Mouse (Mus musculus) limb, embryonic 12.5 days (tissue): ENCODE measurements at regions not wholly inside any gene's neighbourhood (a gene's known extent, or its start where the extent isn't known, plus 50 kb on each side); places are given as distances from the start of the nearest gene placed in this dataset.
A peak's percentile ranks its signal among the peaks of the same experiment; 100 is the strongest.

Source experiments
- ATAC-seq: fragments of 200-750 bp; cut with Nextera tagmentation; 2 replicates; pipeline ENCODE4 v1.8.0; 2017; ENCODE audit warnings: low read depth, moderate TSS enrichment; ENCODE audit not compliant: insufficient number of reproducible peaks, insufficient read depth, low FRiP score, low TSS enrichment
- H3K27ac ChIP-seq: fragments of 300-500 bp; sonication (generic); 2 replicates; pipeline ENCODE4 v1.5.1; 2016; ENCODE audit warnings: mild to moderate bottlenecking, moderate library complexity
- H3K27me3 ChIP-seq: fragments of 300-500 bp; sonication (generic); 2 replicates; pipeline ENCODE4 v1.6.1; 2016; ENCODE audit warnings: mild to moderate bottlenecking, moderate library complexity
- H3K36me3 ChIP-seq: fragments of 300-500 bp; sonication (generic); 2 replicates; pipeline ENCODE4 v1.6.1; 2016; ENCODE audit warnings: mild to moderate bottlenecking, moderate library complexity
- H3K4me1 ChIP-seq: fragments of 300-500 bp; sonication (generic); replicated peaks from 2 replicates; pipeline ENCODE4 v1.6.1; 2016
- H3K4me2 ChIP-seq: fragments of 300-500 bp; sonication (generic); 2 replicates; pipeline ENCODE4 v1.6.1; 2016; ENCODE audit warnings: mild to moderate bottlenecking, moderate library complexity
- H3K4me3 ChIP-seq: fragments of 300-500 bp; sonication (generic); replicated peaks from 2 replicates; pipeline ENCODE4 v1.5.1; 2016; ENCODE audit warnings: mild to moderate bottlenecking
- H3K9ac ChIP-seq: fragments of 300-500 bp; sonication (generic); replicated peaks from 2 replicates; pipeline ENCODE4 v1.6.1; 2016; ENCODE audit warnings: mild to moderate bottlenecking, moderate library complexity
- H3K9me3 ChIP-seq: fragments of 300-500 bp; sonication (generic); 2 replicates; pipeline ENCODE4 v1.6.1; 2016; ENCODE audit warnings: mild to moderate bottlenecking, moderate library complexity
- WGBS: fragments of 180-500 bp; shearing (Covaris S2); methylation state at CpG from one replicate; pipeline ENCODE4 v1.1.7; 2016; 5-methylcytosine and 5-hydroxymethylcytosine counted together

- Histone ChIP-seq H3K4me3 (no peak overlapping the region), H3K27me3 (peaks cover 6% of the 10 kb centered on the region; the same call in 1 of the 2 replicates), H3K9ac (no peak overlapping the region), H3K4me1 (peaks cover 11% of the 10 kb centered on the region; the same call in 1 of the 2 replicates), H3K36me3 (no peaks in the 10 kb centered on the region), H3K9me3 (no peaks in the 10 kb centered on the region), H3K27ac (no peak overlapping the region), H3K4me2 (no peak overlapping the region)
- 71% methylated on average over 7 of the region's 7 CpGs for WGBS
- ATAC-seq, result no peak
Measured at GRCm38 (mm10) chr8:8334515-8334914, 326.5 kb downstream of the Efnb2 start.

- Histone ChIP-seq H3K4me2 (no peak overlapping the region), H3K27ac (no peak overlapping the region), H3K4me3 (no peak overlapping the region), H3K27me3 (no peaks in the 10 kb centered on the region), H3K9me3 (no peaks in the 10 kb centered on the region), H3K9ac (no peak overlapping the region), H3K36me3 (no peaks in the 10 kb centered on the region), H3K4me1 (peaks cover 24% of the 10 kb centered on the region; the same call in 1 of the 2 replicates)
- WGBS, result 60% methylated on average over 7 of the region's 7 CpGs
- ATAC-seq, result no peak
Measured at GRCm38 (mm10) chr8:8331249-8331648, 329.8 kb downstream of the Efnb2 start.

- Histone ChIP-seq H3K36me3 (no peaks in the 10 kb centered on the region), H3K27me3 (no peaks in the 10 kb centered on the region), H3K4me3 (no peak overlapping the region), H3K4me2 (no peak overlapping the region), H3K27ac (no peak overlapping the region), H3K9ac (no peak overlapping the region), H3K9me3 (no peaks in the 10 kb centered on the region), H3K4me1 (peaks cover 19% of the 10 kb centered on the region; the same call in 1 of the 2 replicates)
- 20% methylated on average over 7 of the region's 7 CpGs for WGBS
- no peak for ATAC-seq
Measured at GRCm38 (mm10) chr8:8328010-8328666, 332.9 kb downstream of the Efnb2 start.

- WGBS, result 52% methylated on average over 16 of the region's 16 CpGs
- no peaks in the 10 kb centered on the region for H3K27me3 ChIP-seq
- peaks cover 19% of the 10 kb centered on the region; the same call in 1 of the 2 replicates for H3K4me1 ChIP-seq
- no peak for ATAC-seq
- H3K4me3 ChIP-seq, result no peak overlapping the region
- H3K27ac ChIP-seq, result no peak overlapping the region
- no peaks in the 10 kb centered on the region for H3K9me3 ChIP-seq
- no peak overlapping the region for H3K9ac ChIP-seq
- no peak overlapping the region for H3K4me2 ChIP-seq
- H3K36me3 ChIP-seq, result no peaks in the 10 kb centered on the region
Measured at GRCm38 (mm10) chr8:8326066-8326834, 334.8 kb downstream of the Efnb2 start.

- H3K27me3 ChIP-seq, result no peaks in the 10 kb centered on the region
- H3K9me3 ChIP-seq, result no peaks in the 10 kb centered on the region
- no peak for ATAC-seq
- no peak overlapping the region for H3K4me2 ChIP-seq
- H3K9ac ChIP-seq, result no peak overlapping the region
- 28% methylated on average over 4 of the region's 4 CpGs for WGBS
- peaks cover 19% of the 10 kb centered on the region; the same call in 1 of the 2 replicates for H3K4me1 ChIP-seq
- H3K27ac ChIP-seq, result no peak overlapping the region
- H3K4me3 ChIP-seq, result no peak overlapping the region
- H3K36me3 ChIP-seq, result no peaks in the 10 kb centered on the region
Measured at GRCm38 (mm10) chr8:8325420-8325819, 335.6 kb downstream of the Efnb2 start.

GRCm38 (mm10) chr8:8324520-8324919 is 336.5 kb downstream of the Efnb2 start:
- no peak overlapping the region for H3K27ac ChIP-seq
- peaks cover 19% of the 10 kb centered on the region; the same call in 1 of the 2 replicates for H3K4me1 ChIP-seq
- no peak overlapping the region for H3K9ac ChIP-seq
- no peaks in the 10 kb centered on the region for H3K36me3 ChIP-seq
- 63% methylated on average over 5 of the region's 5 CpGs for WGBS
- ATAC-seq, result no peak
- no peaks in the 10 kb centered on the region for H3K27me3 ChIP-seq
- no peak overlapping the region for H3K4me3 ChIP-seq
- H3K4me2 ChIP-seq, result no peak overlapping the region
- H3K9me3 ChIP-seq, result no peaks in the 10 kb centered on the region

- no peak overlapping the region for H3K27ac ChIP-seq
- 47% methylated on average over 7 of the region's 7 CpGs for WGBS
- no peak overlapping the region for H3K4me3 ChIP-seq
- peak; percentile 52; the same call in 1 of the 2 replicates for ATAC-seq
- no peak overlapping the region for H3K9ac ChIP-seq
- H3K36me3 ChIP-seq, result no peaks in the 10 kb centered on the region
- H3K9me3 ChIP-seq, result no peaks in the 10 kb centered on the region
- H3K4me1 ChIP-seq, result peaks cover 16% of the 10 kb centered on the region
- H3K4me2 ChIP-seq, result no peak overlapping the region
- H3K27me3 ChIP-seq, result no peaks in the 10 kb centered on the region
Measured at GRCm38 (mm10) chr8:8308253-8308652, 352.8 kb downstream of the Efnb2 start.

- Histone ChIP-seq H3K9ac (no peak overlapping the region), H3K27me3 (no peaks in the 10 kb centered on the region), H3K4me3 (no peak overlapping the region), H3K9me3 (no peaks in the 10 kb centered on the region), H3K4me1 (peaks cover 16% of the 10 kb centered on the region), H3K27ac (0 out of 2 replicates have a peak overlapping the region, but pooled peaks have one; percentile 41), H3K36me3 (no peaks in the 10 kb centered on the region), H3K4me2 (no peak overlapping the region)
- no peak for ATAC-seq
- WGBS, result 80% methylated on average over 9 of the region's 9 CpGs
Measured at GRCm38 (mm10) chr8:8307487-8307886, 353.6 kb downstream of the Efnb2 start.

- Histone ChIP-seq H3K4me1 (no peaks in the 10 kb centered on the region), H3K4me3 (no peak overlapping the region), H3K9ac (no peak overlapping the region), H3K27me3 (no peaks in the 10 kb centered on the region), H3K9me3 (no peaks in the 10 kb centered on the region), H3K27ac (no peak overlapping the region), H3K4me2 (no peak overlapping the region), H3K36me3 (no peaks in the 10 kb centered on the region)
- no peak for ATAC-seq
- 62% methylated on average over 6 of the region's 6 CpGs for WGBS
Measured at GRCm38 (mm10) chr8:8299965-8300767, 360.9 kb downstream of the Efnb2 start.

GRCm38 (mm10) chr8:8292577-8293247 is 368.3 kb downstream of the Efnb2 start:
- no peak overlapping the region for H3K4me3 ChIP-seq
- no peak for ATAC-seq

More at GRCm38 (mm10) chr8:8292577-8293247, 368.3 kb downstream of the Efnb2 start:
- no peaks in the 10 kb centered on the region for H3K4me1 ChIP-seq
- 63% methylated on average over 6 of the region's 6 CpGs for WGBS
- H3K27ac ChIP-seq, result no peak overlapping the region
- H3K36me3 ChIP-seq, result no peaks in the 10 kb centered on the region
- H3K4me2 ChIP-seq, result no peak overlapping the region
- no peaks in the 10 kb centered on the region for H3K9me3 ChIP-seq
- H3K9ac ChIP-seq, result no peak overlapping the region
- H3K27me3 ChIP-seq, result no peaks in the 10 kb centered on the region
